Mouse (Mus musculus): ENCODE measurements around the gene Tmcc1.

- TF ChIP-seq CTCF (IDR thresholded peaks at IDR 0.05; ENCODE audit: insufficient read depth, low read depth, low read length) (no peak), POLR2A (IDR thresholded peaks at IDR 0.05; ENCODE audit: insufficient read depth, low read depth, low read length) (no peak)
These were observed 224.6 kb downstream of the Tmcc1 start for GRCm38 (mm10) chr6:115968700-115969099.
